Mouse (Mus musculus) telencephalon, adult 2 months (tissue): Measurements from ENCODE around the gene Zfp36l2.

Experiments
- DNase-seq: peaks from one replicate; pipeline ENCODE4 v3.0.0-alpha.2; 2011; ENCODE audit warnings: low read depth, low spot score

Zfp36l2 gene

DNA sequence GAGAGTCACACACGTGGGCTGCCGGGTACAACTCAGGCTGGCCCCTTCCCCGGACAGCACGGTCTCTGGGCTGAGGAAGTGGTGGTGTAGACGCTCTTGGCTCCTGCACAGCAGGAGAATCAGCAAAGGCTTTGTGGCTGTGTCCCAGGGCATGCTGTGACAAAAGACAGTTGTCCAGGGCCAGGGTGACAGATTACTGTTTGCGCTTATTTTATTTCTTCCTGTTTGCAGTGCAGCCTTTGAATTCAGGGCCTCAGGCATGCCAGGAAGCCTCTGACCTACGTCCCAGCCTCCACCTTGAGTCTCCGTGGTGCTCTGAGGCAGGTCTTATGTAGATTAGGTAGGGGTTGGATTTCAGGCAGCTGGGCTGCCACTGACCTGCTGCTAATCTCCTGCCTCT is 10.3 kb downstream of the Zfp36l2 start:
- no peak for DNase-seq

- no peak for DNase-seq
These were observed 11.3 kb downstream of the Zfp36l2 start for GRCm38 (mm10) chr17:84176446-84176845.

DNA sequence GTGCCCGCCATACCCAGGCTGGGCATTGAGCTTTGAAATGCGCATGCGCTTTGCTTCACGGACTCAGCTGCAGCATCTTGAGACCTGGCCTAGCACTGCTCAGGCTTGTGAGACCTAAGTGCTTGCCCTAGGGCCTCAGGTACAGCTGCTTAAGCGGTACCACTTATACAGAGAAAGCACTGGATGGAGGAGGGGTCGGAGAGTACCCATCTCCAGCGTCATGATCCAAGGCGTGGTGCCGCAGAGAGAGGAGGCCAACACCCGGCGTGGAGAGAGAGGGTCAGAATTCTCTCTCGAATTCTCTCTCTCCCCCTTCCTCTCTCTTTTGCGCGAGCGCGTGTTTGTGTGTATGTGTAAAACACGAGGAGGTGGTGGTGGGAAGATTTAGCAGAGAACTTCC is 12.6 kb downstream of the Zfp36l2 start:
- DNase-seq = no peak

DNA sequence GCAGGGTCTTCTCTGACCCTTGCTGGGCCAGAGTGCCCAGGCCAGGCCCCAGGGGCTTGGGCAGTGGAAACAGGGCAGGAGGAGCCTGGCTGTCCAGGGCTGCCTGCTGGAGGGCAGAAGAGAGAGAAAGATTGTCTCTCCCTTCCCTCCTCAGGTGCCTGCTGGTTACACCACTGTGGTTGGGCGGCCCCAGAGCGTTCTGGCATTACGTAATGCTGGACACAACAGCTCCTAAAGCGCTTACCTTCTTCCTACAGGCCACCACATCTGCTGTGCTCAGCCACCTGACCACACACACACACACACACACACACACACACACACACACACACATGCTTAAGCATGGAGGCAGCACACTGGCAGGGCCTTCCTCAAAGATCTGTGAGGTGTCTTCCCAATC is 20.4 kb downstream of the Zfp36l2 start:
- no peak for DNase-seq

GRCm38 (mm10) chr17:84166135-84166860 is 21.4 kb downstream of the Zfp36l2 start:
- no peak for DNase-seq

- no peak for DNase-seq
These were observed 22.0 kb downstream of the Zfp36l2 start for GRCm38 (mm10) chr17:84165735-84166134.

GRCm38 (mm10) chr17:84164146-84164545 is 23.6 kb downstream of the Zfp36l2 start:
- no peak for DNase-seq

DNA sequence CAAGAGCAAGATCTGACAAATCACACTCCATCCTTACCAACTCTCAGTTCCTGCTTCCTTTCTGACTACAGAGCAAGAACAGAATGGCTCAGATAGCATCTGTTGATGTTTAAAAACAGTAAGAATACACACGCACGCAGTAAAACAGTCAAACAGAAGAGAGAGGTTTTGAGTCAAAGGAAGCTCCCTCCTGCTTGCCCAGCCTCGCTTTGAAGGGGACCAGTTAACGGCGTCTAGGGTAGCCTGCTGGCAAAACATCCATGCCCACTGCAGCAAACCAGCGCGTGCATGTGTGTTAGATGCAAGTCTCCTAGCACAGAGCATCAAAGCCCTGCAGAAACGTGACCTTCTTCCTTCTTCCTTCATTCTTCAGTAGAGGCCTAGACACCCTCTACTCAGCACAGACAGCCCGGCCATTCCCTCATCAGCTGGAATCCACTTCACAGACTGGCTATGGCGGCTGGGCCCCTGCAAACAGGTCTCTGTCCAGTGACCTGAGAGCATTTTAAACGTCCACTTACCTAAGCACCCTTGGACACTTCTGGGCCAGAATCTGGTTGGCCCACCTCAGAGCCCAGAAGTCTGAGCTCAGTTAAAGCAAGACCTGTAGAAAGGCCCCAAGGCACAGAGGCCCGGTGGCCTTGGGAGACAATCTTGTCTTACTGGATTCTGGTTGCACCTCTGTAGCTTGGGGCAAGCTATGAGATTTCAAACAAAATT is 24.5 kb downstream of the Zfp36l2 start:
- no peak for DNase-seq

DNA sequence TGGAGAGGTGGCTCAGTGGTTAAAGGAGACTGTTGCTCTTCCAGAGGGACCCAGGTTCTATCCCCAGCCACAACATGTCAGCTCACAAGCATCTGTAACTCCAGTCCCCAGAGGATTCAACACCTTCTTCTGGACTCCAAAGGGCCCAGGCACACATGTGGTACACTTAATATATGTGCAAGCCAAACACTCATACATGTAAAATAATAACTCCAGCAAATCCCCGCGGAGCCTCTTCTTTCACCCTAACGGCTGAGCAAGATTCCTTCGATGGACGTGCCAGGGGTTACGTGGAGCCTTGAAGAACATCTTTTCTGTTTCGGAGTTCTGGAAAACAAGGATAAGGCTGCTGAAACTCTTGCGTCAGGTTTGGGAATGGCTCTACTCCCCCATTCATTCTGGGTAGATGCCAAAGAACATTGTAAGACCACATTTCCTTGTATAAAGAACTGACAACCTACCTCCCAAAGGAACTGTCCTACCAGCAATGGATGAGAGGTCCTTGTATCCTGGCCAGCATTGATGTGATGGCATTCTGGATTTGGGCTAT is 25.5 kb downstream of the Zfp36l2 start:
- DNase-seq = no peak

DNA sequence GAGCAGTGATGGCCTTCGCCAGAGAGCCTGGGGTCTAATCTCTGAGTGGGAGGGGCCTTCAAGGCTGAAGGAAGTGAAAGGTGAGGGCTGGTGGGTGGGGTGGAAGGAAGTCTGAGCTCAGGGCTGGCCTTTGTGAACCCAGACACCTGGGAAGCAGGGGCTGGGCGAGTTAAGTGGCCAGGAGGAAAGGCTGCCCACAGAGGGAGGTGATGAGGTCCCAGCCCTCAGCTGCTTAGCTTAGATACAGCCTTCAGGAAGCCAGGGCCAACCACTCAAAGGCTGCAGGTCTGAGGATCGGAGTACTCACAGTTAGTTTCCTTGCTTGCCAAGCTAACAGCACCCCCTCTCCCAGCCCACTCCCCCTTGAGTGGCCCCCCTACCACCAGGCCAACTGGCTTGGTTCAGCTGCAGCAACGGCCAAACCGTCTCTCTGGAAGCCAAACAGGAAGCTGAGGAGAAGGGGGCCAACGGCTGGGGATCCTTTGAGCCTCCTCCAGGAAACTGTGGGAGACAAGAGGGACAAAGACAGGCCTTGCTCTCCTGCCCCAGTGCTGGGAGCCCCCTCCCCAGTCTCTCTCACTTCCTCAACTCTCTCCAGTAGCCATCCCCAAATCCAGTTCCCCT is 26.4 kb downstream of the Zfp36l2 start:
- DNase-seq = no peak

- no peak for DNase-seq
These were observed 28.9 kb downstream of the Zfp36l2 start for GRCm38 (mm10) chr17:84158891-84159290.

- no peak for DNase-seq
These were observed 29.3 kb downstream of the Zfp36l2 start for GRCm38 (mm10) chr17:84158461-84158795.

- DNase-seq = no peak
These were observed 29.8 kb downstream of the Zfp36l2 start for GRCm38 (mm10) chr17:84157743-84158460.

GRCm38 (mm10) chr17:84156748-84157742 is 30.7 kb downstream of the Zfp36l2 start:
- no peak for DNase-seq

DNA sequence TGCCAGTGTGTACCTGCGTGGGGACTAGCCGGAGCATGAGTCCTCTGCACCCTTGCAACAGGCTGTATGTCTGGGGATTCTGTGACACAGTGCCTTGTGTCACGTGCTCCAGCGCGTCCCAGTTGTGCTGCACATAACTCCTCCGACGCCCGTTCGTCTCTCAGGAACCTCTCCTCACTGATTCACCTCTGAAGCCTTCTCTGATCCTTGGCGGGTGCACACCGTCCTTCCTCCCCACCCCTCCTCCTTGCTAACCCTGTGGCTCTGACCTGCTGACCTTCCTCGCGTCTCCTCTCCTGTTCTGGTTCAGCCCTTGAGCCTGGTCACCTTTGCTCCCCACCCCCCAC is 31.5 kb downstream of the Zfp36l2 start:
- DNase-seq = no peak

DNA sequence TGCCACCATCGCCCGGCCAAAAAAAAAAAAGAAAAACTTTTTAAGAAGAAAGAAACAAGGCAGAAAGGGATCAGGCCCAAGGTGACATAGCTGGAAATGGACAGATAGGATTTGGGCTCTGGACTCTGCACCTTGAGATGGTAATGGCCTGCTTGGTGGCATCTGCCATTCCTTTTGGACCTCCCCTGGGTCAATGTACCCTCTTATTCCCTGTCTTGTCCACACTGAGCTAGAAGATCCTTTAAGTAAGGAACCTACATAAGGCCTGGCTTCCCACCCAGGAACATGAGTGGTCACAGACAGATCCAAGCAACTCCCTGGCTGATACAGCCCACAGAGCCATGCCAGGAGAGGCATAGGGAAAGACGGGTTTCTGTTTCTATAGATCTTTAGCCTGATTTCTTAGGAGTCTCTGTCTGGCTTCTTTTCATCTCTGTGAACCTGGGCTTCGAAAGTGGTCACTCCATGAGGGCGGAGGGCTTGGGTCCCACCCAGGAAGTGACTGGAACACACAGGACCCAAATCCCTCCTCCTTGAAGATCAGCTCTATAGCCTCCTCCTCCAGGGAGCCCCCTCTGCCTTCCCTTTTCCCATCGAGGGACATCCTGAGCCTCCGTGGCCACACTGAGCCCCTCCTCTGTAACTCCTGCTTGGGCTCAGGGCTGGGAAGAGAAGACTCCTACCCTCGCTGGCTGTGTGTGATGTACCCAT is 32.1 kb downstream of the Zfp36l2 start:
- no peak for DNase-seq

DNA sequence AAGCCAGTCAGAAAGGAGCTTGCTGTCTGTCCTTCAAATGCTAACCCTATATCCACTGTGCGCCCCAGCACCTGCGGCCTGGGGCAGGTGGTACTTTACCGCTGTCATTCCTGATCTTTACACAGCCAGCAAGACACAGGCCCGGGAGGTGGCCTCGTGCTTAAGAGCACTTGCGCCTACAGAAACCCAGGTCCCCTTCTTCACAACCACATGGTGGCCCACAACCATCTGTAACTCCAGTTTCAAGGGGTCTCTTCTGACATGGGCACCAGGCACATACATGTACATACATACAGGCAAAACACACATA is 32.8 kb downstream of the Zfp36l2 start:
- no peak for DNase-seq

GRCm38 (mm10) chr17:84154302-84155028 is 33.3 kb downstream of the Zfp36l2 start:
- DNase-seq = no peak

DNA sequence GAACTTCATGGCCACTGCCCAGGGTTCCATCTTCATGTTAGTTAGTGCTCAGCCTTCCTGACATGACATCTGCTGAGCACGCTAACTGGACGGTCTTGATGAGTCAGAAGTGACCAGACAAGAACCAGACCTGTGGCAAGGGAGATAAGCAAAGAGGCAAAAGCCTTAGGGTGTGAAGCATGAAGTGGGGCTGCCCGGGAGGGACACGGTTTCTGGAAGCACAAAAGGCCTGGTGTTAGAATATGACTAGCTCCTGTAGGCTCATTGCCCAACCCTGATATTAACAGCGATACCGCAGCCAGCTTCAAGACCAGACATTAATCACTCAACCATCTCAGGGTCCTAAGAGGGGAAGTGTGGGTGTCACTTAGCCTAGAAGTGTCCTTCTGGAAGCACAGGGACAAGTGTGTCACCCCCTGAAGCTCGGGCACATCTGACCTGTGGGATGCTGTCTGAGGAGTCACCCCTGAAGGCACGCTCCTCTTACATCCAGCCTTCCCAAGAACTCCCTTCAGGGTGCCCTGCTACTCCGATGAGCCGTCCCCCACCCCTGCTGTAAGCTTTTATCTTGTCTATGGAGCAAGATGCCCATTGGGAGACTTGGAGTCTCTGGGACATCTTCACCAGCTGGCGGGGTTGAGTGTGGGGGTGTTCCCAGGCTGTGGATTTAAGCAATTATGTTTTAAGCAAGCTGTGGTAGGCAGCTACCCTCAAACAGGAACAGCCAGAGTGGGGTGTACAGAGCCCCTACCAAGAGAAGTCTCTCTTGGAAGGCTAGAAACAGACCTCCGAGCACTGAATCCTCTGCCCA is 34.6 kb downstream of the Zfp36l2 start:
- no peak for DNase-seq
